Mouse (Mus musculus) myocyte (in vitro differentiated cells): ENCODE data around the gene Fasl. TPM values are rescaled to one million over a fixed set of nuclear protein-coding genes. Genes with fewer than 3 reads are reported as not detected.

ENCODE experiments used
- H3K27me3 ChIP-seq: one replicate; pipeline ENCODE4 v1.6.1; 2011; ENCODE audit not compliant: control insufficient read depth, insufficient read depth, insufficient read length
- H3K36me3 ChIP-seq: one replicate; pipeline ENCODE4 v1.6.1; 2011; ENCODE audit not compliant: control insufficient read depth, insufficient read depth
- H3K4me2 ChIP-seq: one replicate; pipeline ENCODE4 v1.6.1; 2011; ENCODE audit warnings: low read depth, control low read depth
- H3K4me3 ChIP-seq: one replicate; pipeline ENCODE4 v1.5.1; 2011; ENCODE audit warnings: mild to moderate bottlenecking, control low read depth, moderate library complexity
- H3K79me2 ChIP-seq: one replicate; pipeline ENCODE4 v1.6.1; 2011; ENCODE audit not compliant: control insufficient read depth, insufficient read depth
- H3ac ChIP-seq: one replicate; pipeline ENCODE4 v1.6.1; 2011; ENCODE audit not compliant: control insufficient read depth, insufficient read length
- CEBPB ChIP-seq: IDR thresholded peaks from 2 replicates; pipeline ENCODE4 v1.6.1; 2011; ENCODE audit warnings: mild to moderate bottlenecking, moderate library complexity; ENCODE audit not compliant: poor library complexity, insufficient read depth, severe bottlenecking
- E2F4 ChIP-seq: IDR thresholded peaks from one replicate; pipeline ENCODE4 v1.6.1; 2011; ENCODE audit warnings: mild to moderate bottlenecking, control low read depth, moderate library complexity; ENCODE audit not compliant: insufficient read depth
- MAX ChIP-seq: IDR thresholded peaks from one replicate; pipeline ENCODE4 v1.6.1; 2011; ENCODE audit warnings: low read depth, mild to moderate bottlenecking, control low read depth
- MYOD1 ChIP-seq, 3 experiments: IDR thresholded peaks; one replicate each; pipeline ENCODE4 v1.6.1; 2011; ENCODE audit warnings: control low read depth in 2 of 3, low read depth in 2 of 3, mild to moderate bottlenecking in 2 of 3, moderate library complexity in 1 of 3; ENCODE audit not compliant: insufficient read length in 2 of 3, control insufficient read depth in 1 of 3
- MYOG ChIP-seq, 3 experiments: IDR thresholded peaks; one replicate each; pipeline ENCODE4 v1.6.1; 2011; ENCODE audit warnings: control low read depth in 2 of 3, low read depth in 2 of 3, mild to moderate bottlenecking in 2 of 3; ENCODE audit not compliant: insufficient read length in 2 of 3, control insufficient read depth in 1 of 3, insufficient read depth in 1 of 3
- POLR2A ChIP-seq: IDR thresholded peaks from one replicate; pipeline ENCODE4 v1.6.1; 2011; ENCODE audit warnings: low read depth, mild to moderate bottlenecking, control low read depth, moderate library complexity; ENCODE audit not compliant: insufficient read length
- POLR2AphosphoS2 ChIP-seq: IDR thresholded peaks from one replicate; pipeline ENCODE4 v1.6.1; 2011; ENCODE audit warnings: low read depth, control low read depth; ENCODE audit not compliant: insufficient read length
- REST ChIP-seq: IDR thresholded peaks from one replicate; pipeline ENCODE4 v1.6.1; 2011; ENCODE audit warnings: mild to moderate bottlenecking, control low read depth, moderate library complexity; ENCODE audit not compliant: insufficient read depth, insufficient read length
- SRF ChIP-seq: IDR thresholded peaks from one replicate; pipeline ENCODE4 v1.6.1; 2011; ENCODE audit warnings: low read depth; ENCODE audit not compliant: control insufficient read depth, insufficient read length
- TCF12 ChIP-seq: IDR thresholded peaks from one replicate; pipeline ENCODE4 v1.6.1; 2011; ENCODE audit warnings: mild to moderate bottlenecking, control low read depth; ENCODE audit not compliant: poor library complexity, insufficient read depth, severe bottlenecking
- TCF3 ChIP-seq: IDR thresholded peaks from one replicate; pipeline ENCODE4 v1.6.1; 2011; ENCODE audit warnings: low read depth, control low read depth; ENCODE audit not compliant: insufficient read length
- USF1 ChIP-seq: IDR thresholded peaks from one replicate; pipeline ENCODE4 v1.6.1; 2011; ENCODE audit warnings: low read depth, mild to moderate bottlenecking, control low read depth, moderate library complexity
- polyA plus RNA-seq: library from polyadenylated mRNA; unstranded; fragments of >200 nt; fragmentation: generic; extraction: Trizol; gene quantifications from one replicate; pipeline ENCODE4 v1.2.1, GENCODE M21; 2012; ENCODE audit warnings: missing spikeins

Gene Fasl
- polyA plus RNA-seq, 1 experiment = not detected

DNA sequence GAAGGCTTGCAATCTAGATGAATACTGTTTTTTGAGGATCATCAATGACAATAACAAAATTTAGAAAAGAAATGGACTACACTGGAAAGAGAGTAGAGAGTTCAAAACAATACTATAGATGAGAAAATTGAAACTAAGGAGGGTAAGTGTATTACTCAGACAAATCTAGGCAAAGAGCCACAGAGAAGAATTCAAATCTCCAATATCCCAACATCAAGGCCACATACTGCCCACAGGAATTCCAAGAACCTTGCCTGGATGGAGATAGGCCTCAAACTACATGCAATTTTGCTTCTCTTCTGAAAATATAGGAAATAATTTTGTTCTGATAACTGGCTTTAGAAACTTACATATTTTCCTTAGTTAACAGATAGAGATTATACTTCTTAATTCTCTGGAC, 12.0 kb upstream of the Fasl start:
- Histone ChIP-seq H3K36me3 (no peaks in the 10 kb centered on the region), H3K4me3 (no peak overlapping the region), H3ac (no peak overlapping the region), H3K27me3 (no peaks in the 10 kb centered on the region), H3K79me2 (no peaks in the 10 kb centered on the region), H3K4me2 (no peak overlapping the region)
- TF ChIP-seq MYOG (IDR thresholded peaks at IDR 0.05; ENCODE audit: control insufficient read depth in 1 of 3, insufficient read depth in 1 of 3, insufficient read length in 2 of 3, low read depth in 2 of 3) (no peak), MYOD1 (IDR thresholded peaks at IDR 0.05; ENCODE audit: control insufficient read depth in 1 of 3, insufficient read length in 2 of 3, low read depth in 2 of 3) (no peak), E2F4 (no peak), SRF (no peak), TCF3 (no peak), TCF12 (no peak), POLR2AphosphoS2 (no peak), USF1 (no peak)

DNA sequence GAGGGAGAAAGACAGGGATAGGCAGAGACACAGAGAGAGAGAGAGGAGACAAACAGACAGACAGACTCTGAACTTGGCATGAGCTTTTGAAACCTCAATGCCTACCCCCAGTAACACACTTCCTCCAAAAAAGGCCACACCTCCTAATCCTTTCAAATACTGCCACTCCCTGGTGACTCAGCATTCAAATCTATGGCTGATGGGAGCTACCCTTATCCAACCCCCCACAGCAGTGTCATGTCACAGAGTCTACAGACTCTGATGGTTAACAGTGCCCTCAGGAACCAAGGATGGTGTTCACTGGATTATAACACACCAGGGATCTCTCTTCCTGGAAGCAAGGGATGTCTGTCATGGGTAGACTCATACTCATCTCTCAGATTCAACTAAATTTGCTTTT, 11.5 kb upstream of the Fasl start:
- no peaks in the 10 kb centered on the region for H3K27me3 ChIP-seq
- H3K4me3 ChIP-seq = no peak overlapping the region
- TF ChIP-seq CEBPB (no peak), REST (no peak), POLR2AphosphoS2 (no peak), TCF12 (no peak), MAX (no peak), USF1 (no peak), MYOG (IDR thresholded peaks at IDR 0.05; ENCODE audit: control insufficient read depth in 1 of 3, insufficient read depth in 1 of 3, insufficient read length in 2 of 3, low read depth in 2 of 3) (no peak), MYOD1 (IDR thresholded peaks at IDR 0.05; ENCODE audit: control insufficient read depth in 1 of 3, insufficient read length in 2 of 3, low read depth in 2 of 3) (no peak), POLR2A (no peak), TCF3 (no peak)
- no peak overlapping the region for H3ac ChIP-seq
- no peak overlapping the region for H3K4me2 ChIP-seq
- no peaks in the 10 kb centered on the region for H3K36me3 ChIP-seq
- no peaks in the 10 kb centered on the region for H3K79me2 ChIP-seq

DNA sequence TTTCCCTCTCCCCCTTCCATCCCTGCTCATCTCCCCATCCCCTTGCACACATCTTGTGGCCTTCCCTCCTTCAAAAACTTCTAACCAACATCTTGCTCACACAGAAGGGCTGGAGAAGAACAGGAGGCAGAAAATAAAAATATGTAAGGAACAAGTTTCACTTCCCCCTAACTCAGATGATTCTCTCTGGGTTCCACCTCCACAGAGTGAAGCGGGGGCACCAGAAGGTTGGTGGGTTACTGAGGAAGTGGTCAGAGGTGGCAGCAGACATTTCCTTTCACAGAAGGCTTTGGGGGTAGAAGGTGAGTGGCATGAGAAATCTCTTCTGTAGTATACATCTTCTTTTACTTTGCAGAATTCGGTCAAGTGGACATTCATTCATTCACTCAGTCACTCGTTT, 10.6 kb upstream of the Fasl start:
- H3K27me3 ChIP-seq = no peaks in the 10 kb centered on the region
- no peak overlapping the region for H3K4me2 ChIP-seq
- H3K4me3 ChIP-seq = no peak overlapping the region
- no peaks in the 10 kb centered on the region for H3K36me3 ChIP-seq
- H3K79me2 ChIP-seq = no peaks in the 10 kb centered on the region
- TF ChIP-seq REST = no peak
- no peak for TF ChIP-seq TCF3
- TF ChIP-seq CEBPB = no peak
- no peak for TF ChIP-seq MYOG (IDR thresholded peaks at IDR 0.05; ENCODE audit: control insufficient read depth in 1 of 3, insufficient read depth in 1 of 3, insufficient read length in 2 of 3, low read depth in 2 of 3)
- TF ChIP-seq TCF12 = no peak
- TF ChIP-seq MYOD1 (IDR thresholded peaks at IDR 0.05; ENCODE audit: control insufficient read depth in 1 of 3, insufficient read length in 2 of 3, low read depth in 2 of 3) = no peak
- TF ChIP-seq E2F4 = no peak
- TF ChIP-seq USF1 = no peak
- no peak for TF ChIP-seq POLR2A
- TF ChIP-seq POLR2AphosphoS2 = no peak
- no peak for TF ChIP-seq SRF
- no peak for TF ChIP-seq MAX
- no peak overlapping the region for H3ac ChIP-seq

DNA sequence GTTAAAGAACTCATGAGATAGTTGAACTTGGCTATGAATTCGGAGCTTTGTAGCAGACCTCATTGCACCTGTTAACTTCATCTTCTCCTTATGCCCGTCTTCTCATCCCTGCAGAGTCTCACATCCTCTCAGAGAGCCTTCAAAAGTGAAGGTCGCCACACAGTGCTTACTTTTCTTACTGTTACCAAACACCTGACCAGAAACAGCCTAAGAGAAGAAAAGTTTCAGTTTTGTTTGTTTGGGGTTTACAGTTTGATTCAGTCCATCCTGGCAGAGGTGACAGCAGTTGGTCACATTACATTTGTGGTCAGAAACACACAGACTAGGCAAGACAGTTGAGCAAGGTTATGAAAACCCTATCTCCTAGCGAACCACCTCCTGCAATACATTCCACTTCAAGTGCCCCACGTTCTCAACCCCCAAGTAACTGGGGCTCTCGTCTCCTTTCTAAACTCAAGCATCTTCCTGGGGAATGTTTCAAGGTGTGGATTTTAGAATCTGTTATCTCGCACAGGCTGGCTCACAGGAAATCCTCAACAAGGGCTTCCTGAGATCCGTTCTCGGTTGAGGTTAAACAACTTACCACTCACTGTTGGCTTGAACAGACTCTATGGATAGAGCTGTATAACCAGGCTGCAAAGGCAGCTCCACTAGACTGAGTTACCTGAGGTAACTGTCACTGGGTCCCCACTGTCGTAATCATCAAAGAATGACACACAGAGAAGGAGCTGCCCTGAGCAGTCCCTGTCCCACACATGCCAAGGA, 6.3 kb upstream of the Fasl start:
- no peak overlapping the region for H3ac ChIP-seq
- no peaks in the 10 kb centered on the region for H3K27me3 ChIP-seq
- H3K4me2 ChIP-seq = no peak overlapping the region
- no peak overlapping the region for H3K4me3 ChIP-seq
- no peaks in the 10 kb centered on the region for H3K36me3 ChIP-seq
- no peak for TF ChIP-seq MYOG (IDR thresholded peaks at IDR 0.05; ENCODE audit: control insufficient read depth in 1 of 3, insufficient read depth in 1 of 3, insufficient read length in 2 of 3, low read depth in 2 of 3)
- no peak for TF ChIP-seq TCF3
- no peak for TF ChIP-seq POLR2A
- no peak for TF ChIP-seq REST
- no peak for TF ChIP-seq MAX
- TF ChIP-seq MYOD1 (IDR thresholded peaks at IDR 0.05; ENCODE audit: control insufficient read depth in 1 of 3, insufficient read length in 2 of 3, low read depth in 2 of 3) = no peak
- no peak for TF ChIP-seq USF1
- no peak for TF ChIP-seq TCF12
- no peak for TF ChIP-seq CEBPB
- TF ChIP-seq SRF = no peak
- no peak for TF ChIP-seq POLR2AphosphoS2
- TF ChIP-seq E2F4 = no peak
- H3K79me2 ChIP-seq = no peaks in the 10 kb centered on the region

DNA sequence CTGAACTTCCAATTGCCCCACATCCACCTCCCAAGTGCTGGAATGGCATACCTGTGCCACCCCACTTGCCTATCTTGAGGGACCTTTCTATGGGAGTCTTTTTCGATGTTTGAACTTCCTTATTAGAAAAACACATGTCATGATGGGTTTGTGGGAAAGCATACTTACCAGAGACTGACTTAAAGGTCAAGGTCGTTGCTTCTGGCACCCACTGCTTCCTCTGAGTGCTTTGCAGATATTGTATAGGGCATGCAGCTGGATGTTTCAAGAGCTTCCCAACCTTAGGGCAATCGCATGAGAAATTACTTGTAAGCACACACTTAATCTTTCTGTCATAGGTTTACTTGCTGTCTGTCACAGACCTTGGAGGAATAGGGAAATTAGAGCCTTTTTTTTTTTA, 5.0 kb upstream of the Fasl start:
- Histone ChIP-seq H3ac (no peak overlapping the region), H3K4me3 (no peak overlapping the region), H3K27me3 (no peaks in the 10 kb centered on the region), H3K79me2 (no peaks in the 10 kb centered on the region), H3K4me2 (no peak overlapping the region), H3K36me3 (no peaks in the 10 kb centered on the region)
- TF ChIP-seq POLR2AphosphoS2 (no peak), USF1 (no peak), REST (no peak), TCF3 (no peak), MAX (no peak), SRF (no peak), POLR2A (no peak), CEBPB (no peak), MYOD1 (IDR thresholded peaks at IDR 0.05; ENCODE audit: control insufficient read depth in 1 of 3, insufficient read length in 2 of 3, low read depth in 2 of 3) (no peak)
